Mouse (Mus musculus) neural tube, embryonic 13.5 days (tissue): Measurements from ENCODE around the gene Sft2d1. TPM values are rescaled to one million over a fixed set of nuclear protein-coding genes. Genes with fewer than 3 reads are reported as not detected.
A peak's percentile ranks its signal among the peaks of the same experiment; 100 is the strongest.
"Not testable (repeated sequence)": the region's sequence is repeated elsewhere in the genome, so short reads cannot be mapped to it uniquely, and the experiment has no call there.

Experiments used
- ATAC-seq: fragments of 200-750 bp; cut with Nextera tagmentation; 2 replicates; pipeline ENCODE4 v1.8.0; 2017; ENCODE audit warnings: low read depth, mild to moderate bottlenecking, moderate TSS enrichment, moderate library complexity
- H3K27ac ChIP-seq: fragments of 300-500 bp; sonication (generic); replicated peaks from 2 replicates; pipeline ENCODE4 v1.5.1; 2015; ENCODE audit warnings: moderate library complexity, mild to moderate bottlenecking, inconsistent platforms
- H3K27me3 ChIP-seq: fragments of 300-500 bp; sonication (generic); 2 replicates; pipeline ENCODE4 v1.6.1; 2015; ENCODE audit warnings: mild to moderate bottlenecking, inconsistent platforms
- H3K36me3 ChIP-seq: fragments of 300-500 bp; sonication (generic); 2 replicates; pipeline ENCODE4 v1.6.1; 2015; ENCODE audit warnings: mild to moderate bottlenecking, inconsistent platforms
- H3K4me1 ChIP-seq: fragments of 300-500 bp; sonication (generic); replicated peaks from 2 replicates; pipeline ENCODE4 v1.6.1; 2015; ENCODE audit warnings: inconsistent platforms
- H3K4me2 ChIP-seq: fragments of 300-500 bp; sonication (generic); 2 replicates; pipeline ENCODE4 v1.6.1; 2015; ENCODE audit warnings: inconsistent platforms, mild to moderate bottlenecking, moderate library complexity
- H3K4me3 ChIP-seq: fragments of 300-500 bp; sonication (generic); 2 replicates; pipeline ENCODE4 v1.5.1; 2015; ENCODE audit warnings: mild to moderate bottlenecking, inconsistent platforms
- H3K9ac ChIP-seq: fragments of 300-500 bp; sonication (generic); 2 replicates; pipeline ENCODE4 v1.6.1; 2015; ENCODE audit warnings: moderate library complexity, mild to moderate bottlenecking, inconsistent platforms
- H3K9me3 ChIP-seq: fragments of 300-500 bp; sonication (generic); 2 replicates; pipeline ENCODE4 v1.6.1; 2016; ENCODE audit warnings: inconsistent platforms
- WGBS: fragments of 180-500 bp; shearing (Covaris S2); methylation state at CpG from one replicate; pipeline ENCODE4 v1.1.7; 2015; 5-methylcytosine and 5-hydroxymethylcytosine counted together
- polyA plus RNA-seq: library from polyadenylated mRNA; unstranded; fragments of >200 nt; fragmentation: Nextera tagmentation; extraction: Ambion mirVana; gene quantifications from 2 replicates; pipeline ENCODE4 v1.2.1, GENCODE M21; 2015

Gene Sft2d1
- polyA plus RNA-seq = 149 and 165 TPM in 2 replicates

GRCm38 (mm10) chr17:8310838-8311614, at the start of gene Sft2d1:
Gene Sft2d1 (plus strand): TSS chr17:8311102.
- under 1% methylated on average over 52 of the region's 54 CpGs for WGBS
- H3K4me2 ChIP-seq = peak within 1 kb of the TSS; percentile 84

GRCm38 (mm10) chr17:8264638-8265037, 46.3 kb upstream of the Sft2d1 start:
- H3K27me3 ChIP-seq, H3K9ac ChIP-seq, H3K4me1 ChIP-seq, H3K27ac ChIP-seq, H3K36me3 ChIP-seq, H3K9me3 ChIP-seq, H3K4me3 ChIP-seq, H3K4me2 ChIP-seq: not testable (repeated sequence)
- WGBS = 19% methylated on average over 7 of the region's 7 CpGs
- 0 out of 2 replicates have a peak, but pooled peaks have one; percentile 36 for ATAC-seq

More at GRCm38 (mm10) chr17:8310838-8311614, at the start of gene Sft2d1:
- Histone ChIP-seq H3K9ac (peak within 1 kb of the TSS; percentile 92), H3K27me3 (peaks cover 6% of the 10 kb centered on the region; the same call in 1 of the 2 replicates), H3K9me3 (no peaks in the 10 kb centered on the region), H3K4me3 (peak within 1 kb of the TSS; percentile 89), H3K4me1 (peaks cover 26% of the 10 kb centered on the region), H3K27ac (peak within 1 kb of the TSS; percentile 85), H3K36me3 (peaks cover 3% of the 10 kb centered on the region; the same call in 1 of the 2 replicates)
- peak; percentile 94 for ATAC-seq

- ATAC-seq = no peak
- Histone ChIP-seq H3K9ac (no peak overlapping the region), H3K27me3 (0 out of 2 replicates have a peak, but pooled peaks cover 11% of the 10 kb centered on the region), H3K4me2 (no peak overlapping the region), H3K27ac (no peak overlapping the region), H3K4me1 (0 out of 2 replicates have a peak, but pooled peaks cover 5% of the 10 kb centered on the region), H3K9me3 (no peaks in the 10 kb centered on the region), H3K36me3 (no peaks in the 10 kb centered on the region), H3K4me3 (no peak overlapping the region)
- 60% methylated on average over 6 of the region's 6 CpGs for WGBS
These were observed 38.7 kb upstream of the Sft2d1 start for GRCm38 (mm10) chr17:8272054-8272749.

- WGBS = 84% methylated on average over 6 of the region's 6 CpGs
- no peak overlapping the region for H3K4me3 ChIP-seq
- no peak for ATAC-seq
- H3K27me3 ChIP-seq = 0 out of 2 replicates have a peak, but pooled peaks cover 11% of the 10 kb centered on the region
- H3K4me2 ChIP-seq = no peak overlapping the region
- no peaks in the 10 kb centered on the region for H3K9me3 ChIP-seq
- no peaks in the 10 kb centered on the region for H3K36me3 ChIP-seq
- no peak overlapping the region for H3K9ac ChIP-seq
- H3K4me1 ChIP-seq = 0 out of 2 replicates have a peak, but pooled peaks cover 5% of the 10 kb centered on the region
- H3K27ac ChIP-seq = no peak overlapping the region
These were observed 38.0 kb upstream of the Sft2d1 start for GRCm38 (mm10) chr17:8272951-8273350.

GRCm38 (mm10) chr17:8276071-8276470, 34.8 kb upstream of the Sft2d1 start:
- 87% methylated on average over 4 of the region's 4 CpGs for WGBS
- H3K27ac ChIP-seq = no peak overlapping the region
- no peaks in the 10 kb centered on the region for H3K36me3 ChIP-seq
- no peaks in the 10 kb centered on the region for H3K9me3 ChIP-seq
- H3K4me2 ChIP-seq = no peak overlapping the region
- no peak overlapping the region for H3K9ac ChIP-seq
- no peak overlapping the region for H3K4me3 ChIP-seq
- no peak for ATAC-seq
- 0 out of 2 replicates have a peak, but pooled peaks cover 11% of the 10 kb centered on the region for H3K27me3 ChIP-seq
- 0 out of 2 replicates have a peak, but pooled peaks cover 5% of the 10 kb centered on the region for H3K4me1 ChIP-seq

GRCm38 (mm10) chr17:8276680-8277079, 34.2 kb upstream of the Sft2d1 start:
- no peaks in the 10 kb centered on the region for H3K36me3 ChIP-seq
- 0 out of 2 replicates have a peak, but pooled peaks cover 11% of the 10 kb centered on the region for H3K27me3 ChIP-seq
- 74% methylated on average over 7 of the region's 7 CpGs for WGBS
- H3K27ac ChIP-seq = no peak overlapping the region
- no peak for ATAC-seq
- H3K4me1 ChIP-seq = 0 out of 2 replicates have a peak, but pooled peaks cover 5% of the 10 kb centered on the region
- H3K4me3 ChIP-seq = no peak overlapping the region
- no peak overlapping the region for H3K4me2 ChIP-seq
- no peak overlapping the region for H3K9ac ChIP-seq
- H3K9me3 ChIP-seq = no peaks in the 10 kb centered on the region

GRCm38 (mm10) chr17:8277266-8277665, 33.6 kb upstream of the Sft2d1 start:
- ATAC-seq = no peak
- 80% methylated on average over 3 of the region's 3 CpGs for WGBS
- Histone ChIP-seq H3K4me2 (no peak overlapping the region), H3K9ac (no peak overlapping the region), H3K27ac (no peak overlapping the region), H3K27me3 (0 out of 2 replicates have a peak, but pooled peaks cover 11% of the 10 kb centered on the region), H3K36me3 (no peaks in the 10 kb centered on the region), H3K4me1 (0 out of 2 replicates have a peak, but pooled peaks cover 3% of the 10 kb centered on the region), H3K4me3 (no peak overlapping the region), H3K9me3 (no peaks in the 10 kb centered on the region)

- H3K4me3 ChIP-seq = no peak overlapping the region
- H3K4me2 ChIP-seq = no peak overlapping the region
- H3K27me3 ChIP-seq = 0 out of 2 replicates have a peak, but pooled peaks cover 8% of the 10 kb centered on the region
- H3K4me1 ChIP-seq = peaks cover 7% of the 10 kb centered on the region
- WGBS = 57% methylated on average over 3 of the region's 3 CpGs
- H3K36me3 ChIP-seq = no peaks in the 10 kb centered on the region
- no peak for ATAC-seq
- no peaks in the 10 kb centered on the region for H3K9me3 ChIP-seq
- no peak overlapping the region for H3K9ac ChIP-seq
- H3K27ac ChIP-seq = no peak overlapping the region
These were observed 32.5 kb upstream of the Sft2d1 start for GRCm38 (mm10) chr17:8278356-8278755.

GRCm38 (mm10) chr17:8282821-8283525, 27.9 kb upstream of the Sft2d1 start, which contains the start of gene Mpc1:
Gene Mpc1 (plus strand): TSS chr17:8282904.
- no peaks in the 10 kb centered on the region for H3K9me3 ChIP-seq
- WGBS = 1% methylated on average over 35 of the region's 35 CpGs
- H3K4me2 ChIP-seq = peak within 1 kb of the TSS; percentile 99
- H3K4me3 ChIP-seq = peak within 1 kb of the TSS; percentile 83
- H3K27me3 ChIP-seq = no peaks in the 10 kb centered on the region
- H3K27ac ChIP-seq = peak within 1 kb of the TSS; percentile 95
- no peaks in the 10 kb centered on the region for H3K36me3 ChIP-seq
- H3K9ac ChIP-seq = peak within 1 kb of the TSS; percentile 88
- peaks cover 30% of the 10 kb centered on the region for H3K4me1 ChIP-seq
- peak; percentile 79 for ATAC-seq

- Histone ChIP-seq H3K27ac (peak overlapping the region; percentile 95), H3K9me3 (no peaks in the 10 kb centered on the region), H3K4me3 (peak overlapping the region; percentile 83), H3K4me2 (peak overlapping the region; percentile 99), H3K36me3 (no peaks in the 10 kb centered on the region), H3K9ac (peak overlapping the region; percentile 88), H3K4me1 (peaks cover 30% of the 10 kb centered on the region), H3K27me3 (no peaks in the 10 kb centered on the region)
- WGBS = under 1% methylated on average over 73 of the region's 77 CpGs
- ATAC-seq = peak; percentile 98
These were observed 27.2 kb upstream of the Sft2d1 start for GRCm38 (mm10) chr17:8283526-8284253.

GRCm38 (mm10) chr17:8284254-8284661, 26.6 kb upstream of the Sft2d1 start:
- H3K9ac ChIP-seq = peak overlapping the region; percentile 88
- peaks cover 4% of the 10 kb centered on the region for H3K36me3 ChIP-seq
- no peaks in the 10 kb centered on the region for H3K9me3 ChIP-seq
- WGBS = 0% methylated on average over 32 of the region's 32 CpGs
- peaks cover 30% of the 10 kb centered on the region for H3K4me1 ChIP-seq
- peak overlapping the region; percentile 99 for H3K4me2 ChIP-seq
- ATAC-seq = peak; percentile 21
- peak overlapping the region; percentile 83 for H3K4me3 ChIP-seq
- H3K27ac ChIP-seq = peak overlapping the region; percentile 86
- no peaks in the 10 kb centered on the region for H3K27me3 ChIP-seq
